Mouse (Mus musculus): Measurements from ENCODE around the gene Pla2g3. TPM values are rescaled to one million over a fixed set of nuclear protein-coding genes. Genes with fewer than 3 reads are reported as not detected.

Pla2g3 gene
- polyA plus RNA-seq, 1 experiment from 2014 or later, result 1.6 TPM

- DNase-seq (ENCODE audit: low spot score), result no peak
- Histone ChIP-seq H3K27me3 (replicated peaks; ENCODE audit: low read depth, poor library complexity, severe bottlenecking) (no peaks in the 10 kb centered on the region), H3K27ac (replicated peaks) (0 out of 2 replicates have a peak overlapping the region, but pooled peaks have one; percentile 1), H3K9me3 (no peaks in the 10 kb centered on the region), H3K36me3 (replicated peaks) (peaks cover 31% of the 10 kb centered on the region), H3K4me1 (peaks cover 47% of the 10 kb centered on the region), H3K4me3 (peak overlapping the region; percentile 69; the same call in 1 of the 2 replicates)
- 88% methylated on average over 5 of the region's 5 CpGs for WGBS
These were observed 48.8 kb downstream of the Pla2g3 start for GRCm38 (mm10) chr11:3536745-3537333.

GRCm38 (mm10) chr11:3537711-3538110, 49.6 kb downstream of the Pla2g3 start:
- Histone ChIP-seq H3K27ac (replicated peaks) (no peak overlapping the region), H3K4me1 (peaks cover 51% of the 10 kb centered on the region), H3K27me3 (replicated peaks; ENCODE audit: low read depth, poor library complexity, severe bottlenecking) (no peaks in the 10 kb centered on the region), H3K4me3 (peak overlapping the region; percentile 69), H3K9me3 (no peaks in the 10 kb centered on the region), H3K36me3 (replicated peaks) (peaks cover 22% of the 10 kb centered on the region)
- WGBS, result 87% methylated on average over 3 of the region's 3 CpGs
- DNase-seq (ENCODE audit: low spot score), result no peak

- Histone ChIP-seq H3K4me3 (peak overlapping the region; percentile 69), H3K9me3 (no peaks in the 10 kb centered on the region), H3K27ac (replicated peaks) (peak overlapping the region; percentile 88; the same call in 1 of the 2 replicates), H3K27me3 (replicated peaks; ENCODE audit: low read depth, poor library complexity, severe bottlenecking) (no peaks in the 10 kb centered on the region), H3K4me1 (peaks cover 51% of the 10 kb centered on the region), H3K36me3 (replicated peaks) (peaks cover 16% of the 10 kb centered on the region)
- WGBS, result 72% methylated on average over 4 of the region's 4 CpGs
- no peak for DNase-seq (ENCODE audit: low spot score)
These were observed 50.3 kb downstream of the Pla2g3 start for GRCm38 (mm10) chr11:3538341-3538740.

DNA sequence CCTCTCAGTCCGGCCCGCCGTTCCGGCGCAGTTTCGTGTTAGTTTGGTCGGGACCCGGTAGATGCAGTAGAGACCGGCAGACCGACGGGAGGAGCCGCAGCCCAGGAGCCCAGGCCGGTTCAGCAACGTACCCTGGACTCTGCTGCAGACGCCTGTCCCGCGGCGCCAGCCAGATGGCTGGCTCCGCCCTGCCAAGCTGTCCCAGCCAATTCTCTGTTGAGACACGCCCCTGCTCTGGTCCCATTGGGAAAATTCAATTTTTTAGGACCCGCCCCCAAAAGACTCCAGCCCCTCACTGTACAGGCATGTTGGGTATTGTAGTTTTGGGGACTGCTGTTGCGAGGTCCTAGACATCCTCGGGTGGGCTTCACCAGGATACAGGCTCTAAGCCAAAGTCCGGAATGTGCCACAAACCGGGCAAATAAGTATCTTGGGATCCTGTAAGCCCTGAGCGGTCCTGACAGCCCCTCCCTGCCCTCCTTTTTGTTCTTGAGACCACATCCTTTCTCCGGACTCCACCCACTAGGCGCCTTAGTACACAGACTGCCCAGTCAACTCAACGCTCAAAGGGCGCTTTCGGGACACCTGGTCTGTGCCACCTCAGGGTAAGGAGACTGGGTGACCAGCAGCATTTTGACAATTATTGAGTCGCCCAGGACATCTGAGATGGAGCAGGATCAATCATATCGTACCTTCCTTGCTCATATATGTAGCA, 51.2 kb downstream of the Pla2g3 start:
- WGBS, result 5% methylated on average over 33 of the region's 33 CpGs
- DNase-seq (ENCODE audit: low spot score), result peak; percentile 92
- no peaks in the 10 kb centered on the region for H3K27me3 ChIP-seq (replicated peaks; ENCODE audit: low read depth, poor library complexity, severe bottlenecking)
- H3K27ac ChIP-seq (replicated peaks), result peak overlapping the region; percentile 88
- H3K4me1 ChIP-seq, result peaks cover 51% of the 10 kb centered on the region
- peak overlapping the region; percentile 69 for H3K4me3 ChIP-seq
- peaks cover 7% of the 10 kb centered on the region; the same call in 1 of the 2 replicates for H3K36me3 ChIP-seq (replicated peaks)
- no peaks in the 10 kb centered on the region; the same call in 1 of the 2 replicates for H3K9me3 ChIP-seq

GRCm38 (mm10) chr11:3539826-3540196, 51.7 kb downstream of the Pla2g3 start:
- Histone ChIP-seq H3K4me1 (peaks cover 49% of the 10 kb centered on the region), H3K36me3 (replicated peaks) (peaks cover 6% of the 10 kb centered on the region; the same call in 1 of the 2 replicates), H3K27me3 (replicated peaks; ENCODE audit: low read depth, poor library complexity, severe bottlenecking) (no peaks in the 10 kb centered on the region), H3K9me3 (peaks cover 5% of the 10 kb centered on the region), H3K4me3 (peak overlapping the region; percentile 69), H3K27ac (replicated peaks) (peak overlapping the region; percentile 88)
- 81% methylated on average over 4 of the region's 4 CpGs for WGBS
- no peak for DNase-seq (ENCODE audit: low spot score)

GRCm38 (mm10) chr11:3540451-3541085, 52.5 kb downstream of the Pla2g3 start, which contains the start of gene Smtn:
Smtn (minus strand) TSS chr11:3540612.
- 91% methylated on average over 23 of the region's 23 CpGs for WGBS

DNA sequence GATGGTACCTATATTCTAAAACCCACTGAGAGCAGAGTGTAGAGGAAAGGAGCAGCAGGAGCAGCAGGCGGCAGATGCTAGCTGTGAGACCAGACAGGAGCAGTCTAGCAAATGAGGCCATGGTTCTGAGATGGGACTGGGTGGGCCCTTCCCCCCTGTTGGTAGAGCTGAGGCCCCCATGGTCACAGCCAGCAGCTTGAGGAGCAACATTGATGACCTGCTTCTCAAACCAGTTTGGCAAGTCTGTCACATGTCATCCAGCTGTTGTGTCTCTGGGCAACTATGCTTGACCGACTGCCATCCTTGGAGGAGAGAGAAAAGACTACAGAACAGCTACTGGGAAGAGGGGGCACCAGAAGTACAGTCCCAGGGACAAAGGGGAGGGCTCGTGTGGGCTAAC, 53.8 kb downstream of the Pla2g3 start:
- Histone ChIP-seq H3K36me3 (replicated peaks) (peaks cover 3% of the 10 kb centered on the region; the same call in 1 of the 2 replicates), H3K27me3 (replicated peaks; ENCODE audit: low read depth, poor library complexity, severe bottlenecking) (no peaks in the 10 kb centered on the region), H3K4me1 (peaks cover 41% of the 10 kb centered on the region), H3K9me3 (peaks cover 6% of the 10 kb centered on the region), H3K4me3 (no peak overlapping the region), H3K27ac (replicated peaks) (0 out of 2 replicates have a peak overlapping the region, but pooled peaks have one; percentile 16)
- no peak for DNase-seq (ENCODE audit: low spot score)
- whole genome bisulfite sequencing, result 65% methylated on average over 3 of the region's 3 CpGs

More at GRCm38 (mm10) chr11:3540451-3541085, 52.5 kb downstream of the Pla2g3 start, which contains the start of gene Smtn:
- Histone ChIP-seq H3K9me3 (peaks cover 6% of the 10 kb centered on the region), H3K4me3 (peak within 1 kb of the TSS; percentile 69), H3K27ac (replicated peaks) (peak within 1 kb of the TSS; percentile 88), H3K4me1 (peaks cover 45% of the 10 kb centered on the region), H3K27me3 (replicated peaks; ENCODE audit: low read depth, poor library complexity, severe bottlenecking) (no peaks in the 10 kb centered on the region), H3K36me3 (replicated peaks) (peaks cover 6% of the 10 kb centered on the region; the same call in 1 of the 2 replicates)
- DNase-seq (ENCODE audit: low spot score), result no peak

DNA sequence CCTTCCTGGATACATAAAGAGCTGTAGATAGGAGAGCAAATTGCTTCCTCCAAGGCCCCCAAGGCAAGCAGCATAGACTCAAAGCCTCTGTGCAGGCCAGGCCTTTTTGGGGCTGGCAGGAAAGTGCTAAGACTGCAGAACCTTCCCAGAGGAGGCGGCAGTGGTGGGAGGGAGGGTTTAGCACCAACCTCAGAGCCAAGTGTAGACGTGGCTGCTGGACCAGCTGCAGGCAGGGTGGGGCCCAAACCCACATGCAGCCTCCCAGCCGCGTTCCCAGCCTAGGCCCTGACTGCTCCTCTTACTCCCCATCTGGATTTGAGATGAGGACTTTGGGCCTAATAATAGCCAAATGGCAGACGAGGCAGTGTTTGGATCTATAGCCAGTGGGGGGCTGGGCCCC, 54.9 kb downstream of the Pla2g3 start:
- Histone ChIP-seq H3K36me3 (replicated peaks) (no peaks in the 10 kb centered on the region), H3K4me1 (peaks cover 32% of the 10 kb centered on the region), H3K9me3 (peaks cover 6% of the 10 kb centered on the region), H3K27me3 (replicated peaks; ENCODE audit: low read depth, poor library complexity, severe bottlenecking) (no peaks in the 10 kb centered on the region), H3K27ac (replicated peaks) (no peak overlapping the region; the same call in 1 of the 2 replicates), H3K4me3 (no peak overlapping the region)
- WGBS, result 41% methylated on average over 5 of the region's 5 CpGs
- DNase-seq (ENCODE audit: low spot score), result no peak

- peaks cover 24% of the 10 kb centered on the region for H3K4me1 ChIP-seq
- H3K36me3 ChIP-seq (replicated peaks), result no peaks in the 10 kb centered on the region
- H3K9me3 ChIP-seq, result peaks cover 6% of the 10 kb centered on the region
- H3K27ac ChIP-seq (replicated peaks), result no peak overlapping the region
- WGBS, result 93% methylated on average over 5 of the region's 5 CpGs
- no peak overlapping the region for H3K4me3 ChIP-seq
- no peaks in the 10 kb centered on the region for H3K27me3 ChIP-seq (replicated peaks; ENCODE audit: low read depth, poor library complexity, severe bottlenecking)
- DNase-seq (ENCODE audit: low spot score), result no peak
These were observed 56.3 kb downstream of the Pla2g3 start for GRCm38 (mm10) chr11:3544409-3544808.

GRCm38 (mm10) chr11:3545531-3546241, 57.6 kb downstream of the Pla2g3 start:
- no peak overlapping the region for H3K4me3 ChIP-seq
- H3K9me3 ChIP-seq, result peaks cover 6% of the 10 kb centered on the region
- H3K27me3 ChIP-seq (replicated peaks; ENCODE audit: low read depth, poor library complexity, severe bottlenecking), result no peaks in the 10 kb centered on the region
- no peak for DNase-seq (ENCODE audit: low spot score)
- no peaks in the 10 kb centered on the region for H3K36me3 ChIP-seq (replicated peaks)
- WGBS, result 16% methylated on average over 9 of the region's 9 CpGs
- H3K27ac ChIP-seq (replicated peaks), result no peak overlapping the region
- peaks cover 21% of the 10 kb centered on the region for H3K4me1 ChIP-seq

DNA sequence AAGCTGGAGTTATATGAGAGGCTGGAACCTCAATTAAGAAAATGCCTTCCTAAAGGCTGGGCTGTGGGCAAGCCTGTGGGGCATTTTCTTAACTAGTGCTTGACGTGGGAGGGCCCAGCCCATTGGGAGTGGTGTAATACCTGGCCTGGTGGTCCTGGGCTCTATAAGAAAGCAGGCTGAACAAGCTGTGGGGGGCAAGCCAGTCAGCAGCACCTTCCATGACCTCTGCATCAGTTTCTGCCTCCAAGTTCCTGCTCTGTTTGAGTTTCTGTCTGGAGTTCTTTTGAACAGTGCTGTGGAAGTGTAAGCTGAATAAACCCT, 58.1 kb downstream of the Pla2g3 start:
- no peak overlapping the region for H3K4me3 ChIP-seq

GRCm38 (mm10) chr11:3547047-3547446, 59.0 kb downstream of the Pla2g3 start:
- Histone ChIP-seq H3K4me3 (no peak overlapping the region), H3K27ac (replicated peaks) (no peak overlapping the region), H3K4me1 (peaks cover 14% of the 10 kb centered on the region), H3K36me3 (replicated peaks) (no peaks in the 10 kb centered on the region), H3K9me3 (peaks cover 6% of the 10 kb centered on the region), H3K27me3 (replicated peaks; ENCODE audit: low read depth, poor library complexity, severe bottlenecking) (no peaks in the 10 kb centered on the region)
- DNase-seq (ENCODE audit: low spot score), result no peak
- WGBS, result 84% methylated on average over 2 of the region's 2 CpGs

More for the DNA sequence above, 58.1 kb downstream of the Pla2g3 start:
- H3K27ac ChIP-seq (replicated peaks), result no peak overlapping the region
- H3K4me1 ChIP-seq, result peaks cover 21% of the 10 kb centered on the region
- no peaks in the 10 kb centered on the region for H3K36me3 ChIP-seq (replicated peaks)
- WGBS, result 11% methylated on average over 1 of the region's 1 CpGs
- no peaks in the 10 kb centered on the region for H3K27me3 ChIP-seq (replicated peaks; ENCODE audit: low read depth, poor library complexity, severe bottlenecking)
- H3K9me3 ChIP-seq, result peaks cover 6% of the 10 kb centered on the region
- DNase-seq (ENCODE audit: low spot score), result no peak
